Mouse (Mus musculus): Measurements from ENCODE around the gene Tmem88.

The Tmem88 gene

GRCm38 (mm10) chr11:69398059-69398458 lies at the start of gene Tmem88:
Gene Tmem88, minus strand, starts transcription at chr11:69398234.
- DNase-seq (ENCODE audit: low read depth, low spot score): no peak

- DNase-seq (ENCODE audit: low read depth, low spot score): no peak
Observed at GRCm38 (mm10) chr11:69447299-69447698, 49.3 kb upstream of the Tmem88 start.

DNA sequence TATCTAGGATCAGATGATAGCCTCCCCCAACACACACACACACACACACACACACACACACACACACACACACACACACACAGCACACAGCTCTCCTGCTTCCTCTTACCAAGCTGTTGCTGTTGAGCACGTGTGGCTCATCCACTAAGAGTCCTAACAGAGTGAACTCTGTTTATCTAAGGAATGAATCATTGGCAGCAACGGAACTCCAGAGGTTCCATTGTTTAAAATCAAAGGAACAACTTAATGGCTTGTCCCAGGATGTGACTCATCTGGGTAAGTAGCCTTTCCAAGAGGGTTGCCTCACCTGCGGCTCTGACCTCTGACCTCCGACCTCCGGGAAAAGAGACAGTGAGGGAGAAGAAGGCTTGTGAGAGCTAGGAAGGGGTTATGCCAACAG lies 45.3 kb upstream of the Tmem88 start:
- DNase-seq (ENCODE audit: low read depth, low spot score): no peak

DNA sequence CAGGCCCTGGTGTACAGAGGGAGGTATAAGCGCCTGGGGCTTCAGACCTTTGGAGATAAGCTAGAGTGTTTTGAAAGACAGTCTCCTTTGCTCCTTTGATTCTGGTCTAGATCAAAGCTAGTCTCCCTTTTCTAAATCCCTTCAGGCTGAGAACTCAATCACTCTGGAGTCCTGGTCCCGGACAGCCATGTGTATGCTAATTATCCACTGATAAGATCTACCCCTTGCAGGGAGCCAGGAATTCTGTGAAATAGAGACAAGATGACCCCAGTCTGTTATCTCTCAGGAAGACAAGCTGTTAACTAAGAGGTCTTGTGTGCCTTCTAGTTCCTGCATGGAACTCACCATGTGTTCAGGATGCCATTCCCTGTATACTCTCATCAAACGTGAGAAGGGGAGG lies 39.3 kb upstream of the Tmem88 start:
- no peak for DNase-seq (ENCODE audit: low read depth, low spot score)

- DNase-seq (ENCODE audit: low read depth, low spot score): no peak
Observed at GRCm38 (mm10) chr11:69433189-69433588, 35.2 kb upstream of the Tmem88 start.

- no peak for DNase-seq (ENCODE audit: low read depth, low spot score)
Observed at GRCm38 (mm10) chr11:69432640-69432982, 34.6 kb upstream of the Tmem88 start.

DNA sequence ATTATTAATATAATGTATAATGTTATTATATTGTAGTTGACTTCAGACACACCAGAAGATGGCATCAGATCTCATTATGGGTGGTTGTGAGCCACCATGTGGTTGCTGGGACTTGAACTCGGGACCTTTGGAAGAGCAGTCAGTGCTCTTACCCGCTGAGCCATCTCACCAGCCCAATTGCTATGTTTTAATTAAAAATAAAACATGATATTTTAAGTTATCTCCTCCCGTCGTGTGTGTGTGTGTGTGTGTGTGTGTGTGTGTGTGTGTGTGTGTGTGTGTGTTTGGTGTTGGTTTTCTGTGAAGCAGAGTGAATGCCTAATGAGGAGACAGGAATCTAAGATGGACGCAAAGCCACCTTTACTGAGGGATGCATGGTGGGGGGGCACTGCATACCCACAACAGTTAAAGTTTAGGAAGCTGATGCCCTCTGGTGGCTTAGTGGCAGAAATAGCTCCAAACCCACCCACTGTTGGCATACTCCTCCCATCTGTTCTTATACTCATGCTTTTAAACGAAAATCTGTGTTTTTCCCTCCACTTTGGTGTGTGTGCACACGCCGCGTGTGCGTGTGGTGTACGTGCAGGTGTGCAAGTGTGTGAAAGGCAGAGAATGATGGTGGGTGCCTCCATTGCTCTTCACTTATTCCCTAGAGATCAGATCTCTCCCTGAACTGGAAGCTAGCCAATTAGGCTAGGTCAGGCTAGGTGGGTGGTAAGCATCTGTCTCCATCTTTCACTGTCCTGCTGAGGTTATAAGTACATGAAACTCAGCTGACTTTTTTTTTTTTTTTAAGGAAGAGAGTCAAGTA lies 34.0 kb upstream of the Tmem88 start:
- DNase-seq (ENCODE audit: low read depth, low spot score): no peak

DNA sequence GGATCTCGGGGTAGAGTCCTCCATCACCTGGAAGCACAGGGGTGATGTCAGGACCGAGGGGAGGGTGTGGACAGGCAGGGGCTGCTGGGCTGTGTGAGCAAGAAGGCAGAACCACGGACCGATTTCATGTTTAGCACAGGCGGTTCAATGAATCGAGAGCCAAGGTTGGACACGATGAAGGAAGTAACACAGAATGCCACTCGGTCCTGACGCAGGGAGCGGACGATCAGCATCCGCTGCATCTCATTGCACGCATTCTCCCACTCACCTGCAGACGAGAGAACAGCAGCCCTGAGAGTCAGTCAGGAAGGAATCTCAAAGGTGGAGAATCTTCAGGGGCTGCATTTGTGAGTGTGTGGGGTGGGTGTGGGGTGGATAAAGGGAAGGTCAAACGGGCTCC lies 32.6 kb upstream of the Tmem88 start:
- DNase-seq (ENCODE audit: low read depth, low spot score): no peak

GRCm38 (mm10) chr11:69429313-69429712 lies 31.3 kb upstream of the Tmem88 start:
- DNase-seq (ENCODE audit: low read depth, low spot score): no peak

DNA sequence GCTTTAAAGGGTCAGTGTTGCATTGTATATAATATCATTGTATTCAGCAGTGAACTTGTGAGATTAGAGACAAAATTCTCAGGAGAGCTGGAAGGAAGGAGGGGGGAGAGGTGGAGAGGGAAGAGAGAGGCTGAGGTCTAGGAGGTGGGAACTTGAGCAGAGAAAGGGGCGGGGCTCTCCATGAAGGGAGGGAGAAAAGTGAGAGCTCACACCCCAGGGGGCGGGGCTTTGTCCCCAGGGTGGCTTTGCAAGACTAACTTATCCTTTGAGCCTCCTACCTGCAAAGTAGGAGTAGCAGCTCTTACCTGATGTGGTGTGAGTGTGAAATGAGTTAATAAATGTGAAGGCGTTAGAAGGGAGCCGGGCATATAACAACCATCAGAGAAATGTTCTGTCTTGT lies 30.7 kb upstream of the Tmem88 start:
- no peak for DNase-seq (ENCODE audit: low read depth, low spot score)

GRCm38 (mm10) chr11:69426246-69426645 lies 28.2 kb upstream of the Tmem88 start:
- no peak for DNase-seq (ENCODE audit: low read depth, low spot score)

GRCm38 (mm10) chr11:69423885-69424284 lies 25.9 kb upstream of the Tmem88 start:
- DNase-seq (ENCODE audit: low read depth, low spot score): no peak

GRCm38 (mm10) chr11:69422842-69423241 lies 24.8 kb upstream of the Tmem88 start:
- no peak for DNase-seq (ENCODE audit: low read depth, low spot score)

- DNase-seq (ENCODE audit: low read depth, low spot score): no peak
Observed at GRCm38 (mm10) chr11:69421131-69421977, 23.3 kb upstream of the Tmem88 start.

- no peak for DNase-seq (ENCODE audit: low read depth, low spot score)
Observed at GRCm38 (mm10) chr11:69420554-69421000, 22.5 kb upstream of the Tmem88 start.

DNA sequence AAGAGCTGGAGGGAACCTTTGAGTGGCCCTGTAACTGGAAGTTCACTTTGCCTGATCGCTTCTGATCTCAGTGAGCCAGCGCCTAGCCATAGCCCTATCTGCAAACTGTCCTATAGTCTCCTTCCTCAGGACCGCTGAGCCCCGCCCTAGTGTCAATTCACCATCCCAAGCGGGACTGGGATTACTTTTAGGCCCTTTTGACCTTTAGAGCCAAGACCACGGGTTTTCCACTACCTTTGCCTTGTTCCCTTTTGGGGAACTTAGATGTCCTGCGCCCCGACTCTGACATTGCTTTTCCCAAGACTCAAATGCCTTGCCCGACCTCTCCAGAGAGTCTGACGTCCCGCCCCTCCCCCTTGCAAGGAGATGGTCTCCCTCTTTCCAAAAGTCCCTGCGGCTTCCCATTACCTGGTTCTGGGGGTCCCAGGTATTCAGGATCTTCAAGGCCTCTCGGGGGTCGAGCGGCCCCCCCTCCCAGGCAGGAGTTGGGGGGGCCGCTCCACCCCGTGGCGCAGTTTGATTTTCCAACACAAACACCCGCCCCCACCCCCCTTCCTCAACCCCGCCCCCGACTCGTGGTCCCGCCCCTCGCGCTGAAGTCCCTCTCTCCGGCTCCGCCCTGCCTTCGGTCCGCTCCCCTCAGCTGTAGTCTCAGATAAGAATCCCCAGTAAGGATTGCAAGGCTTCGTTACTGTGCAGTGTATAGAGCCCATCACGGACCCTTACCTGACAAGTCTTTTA lies 21.9 kb upstream of the Tmem88 start:
- no peak for DNase-seq (ENCODE audit: low read depth, low spot score)

DNA sequence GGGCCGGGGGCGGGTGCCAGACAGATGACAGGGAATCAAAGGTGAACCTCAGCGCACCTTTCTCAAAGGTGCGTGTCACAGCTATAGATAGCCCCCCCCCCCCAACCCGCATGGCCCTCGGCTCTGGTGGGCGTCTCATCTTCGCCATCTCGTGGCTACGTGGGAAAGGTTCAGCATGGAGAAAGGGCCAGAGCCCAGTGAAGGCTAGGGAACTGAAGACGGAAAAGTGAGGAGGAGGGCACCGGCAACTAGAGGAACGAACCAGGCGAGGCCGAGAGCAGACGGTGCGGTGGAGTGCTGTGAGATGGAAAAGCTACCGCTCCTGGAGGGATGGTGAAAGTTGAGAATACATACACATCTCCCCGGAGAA lies 21.4 kb upstream of the Tmem88 start:
- DNase-seq (ENCODE audit: low read depth, low spot score): no peak

DNA sequence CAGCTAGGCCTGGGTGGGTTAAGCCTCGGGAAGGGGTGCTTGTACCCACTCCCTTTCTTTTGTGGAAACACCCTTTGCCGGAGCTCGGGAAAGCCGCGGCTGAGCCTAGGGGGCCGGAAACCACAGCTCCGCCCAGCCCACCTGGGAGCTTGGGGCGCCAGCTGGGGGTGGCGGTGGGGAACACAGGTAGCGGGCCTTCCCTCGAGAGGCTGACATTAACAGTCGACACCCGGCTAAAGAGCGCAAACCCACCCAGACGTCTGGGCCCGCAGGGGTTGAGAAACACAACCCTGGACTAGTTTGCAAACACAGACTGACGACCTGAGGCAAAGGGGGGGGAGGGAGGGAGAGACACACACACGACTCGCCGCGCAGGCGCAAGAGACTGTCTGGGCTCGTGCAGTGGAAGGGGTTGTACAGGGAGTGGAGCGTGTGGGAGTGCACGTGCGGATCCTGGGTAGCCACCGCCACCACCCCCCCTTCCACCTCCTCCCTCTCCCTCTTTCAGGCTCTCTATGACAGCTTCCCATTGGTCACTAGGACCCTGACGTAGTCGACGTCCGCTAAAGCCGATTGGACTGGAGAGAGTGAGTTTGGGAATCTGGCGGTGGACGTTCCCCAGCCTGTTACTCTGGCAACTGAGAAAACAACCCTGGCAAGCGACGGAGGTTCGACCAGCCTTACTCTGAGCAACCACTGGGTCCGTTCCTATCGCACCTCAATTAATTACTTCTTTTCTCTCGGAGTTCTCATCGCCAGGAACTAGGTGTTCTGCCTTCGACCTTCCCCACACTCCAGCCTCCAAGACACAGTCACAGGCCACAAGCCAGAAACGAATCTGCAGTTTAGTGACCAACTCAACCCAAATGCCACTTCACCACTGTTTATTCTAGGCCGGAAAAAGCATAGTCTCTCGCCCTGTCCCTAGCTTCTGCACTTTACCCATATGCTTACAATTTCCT lies 20.7 kb upstream of the Tmem88 start:
- DNase-seq (ENCODE audit: low read depth, low spot score): peak; percentile 95

GRCm38 (mm10) chr11:69417449-69418384 lies 19.7 kb upstream of the Tmem88 start:
- peak; percentile 95 for DNase-seq (ENCODE audit: low read depth, low spot score)

DNA sequence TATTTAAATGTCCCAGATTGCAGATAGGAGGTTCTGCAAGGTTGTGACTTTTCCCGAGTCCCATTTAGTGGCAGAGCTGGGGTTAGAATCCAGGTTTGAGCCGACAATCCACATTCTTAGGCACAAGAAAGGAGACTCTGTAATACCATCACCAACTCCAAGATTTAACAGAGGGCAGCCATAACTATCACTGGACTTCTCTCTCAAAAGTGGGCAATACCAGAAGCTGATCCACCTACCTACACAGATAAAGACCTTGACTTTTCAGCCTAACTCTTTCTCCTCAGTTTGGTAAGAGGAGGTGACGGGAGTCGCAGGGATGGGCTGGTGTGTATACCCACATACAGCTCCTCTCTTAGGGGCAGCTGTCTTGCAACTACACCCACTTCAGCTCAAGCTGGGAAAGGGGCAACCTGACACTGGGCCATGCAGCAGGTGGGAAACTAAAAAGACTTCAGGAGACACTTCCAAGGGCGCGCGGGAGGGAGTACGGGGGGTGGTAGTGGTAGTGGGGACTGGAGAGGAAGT lies 19.0 kb upstream of the Tmem88 start:
- no peak for DNase-seq (ENCODE audit: low read depth, low spot score)

All from WW6 (cell line).